Mouse (Mus musculus): Measurements from ENCODE around the gene Gm42420.

DNA sequence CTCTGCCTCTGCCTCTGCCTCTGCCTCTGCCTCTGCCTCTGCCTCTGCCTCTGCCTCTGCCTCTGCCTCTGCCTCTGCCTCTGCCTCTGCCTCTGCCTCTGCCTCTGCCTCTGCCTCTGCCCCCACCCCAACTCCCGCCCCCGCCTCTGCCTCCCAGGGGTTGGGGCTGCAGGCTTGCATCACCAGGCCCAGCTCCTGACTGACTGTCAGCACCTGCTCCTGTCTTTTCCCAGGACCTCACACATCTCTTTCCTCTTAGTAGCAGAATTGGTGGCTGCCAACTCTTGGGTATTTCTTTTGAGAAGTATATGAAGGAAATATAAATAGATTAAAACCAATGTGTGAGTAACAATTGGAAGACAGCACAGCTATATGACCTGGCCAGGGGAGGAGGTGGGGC lies 5.0 kb upstream of the Gm42420 start:
- TF ChIP-seq CTCF (IDR thresholded peaks at IDR 0.05; ENCODE audit: insufficient read depth, low read depth, low read length) (no peak), POLR2A (IDR thresholded peaks at IDR 0.05; ENCODE audit: insufficient read depth, low read depth, low read length) (no peak)

Data from olfactory bulb, adult 2 months (tissue).